Mouse (Mus musculus) hindbrain, embryonic 14.5 days (tissue): Measurements from ENCODE around the gene Vwa5a. TPM values are rescaled to one million over a fixed set of nuclear protein-coding genes. Genes with fewer than 3 reads are reported as not detected.

Experiments
- ATAC-seq: fragments of 200-750 bp; cut with Nextera tagmentation; 2 replicates; pipeline ENCODE4 v1.8.0; 2017; ENCODE audit warnings: moderate number of reproducible peaks, mild to moderate bottlenecking, moderate TSS enrichment, moderate library complexity; ENCODE audit not compliant: low FRiP score
- DNase-seq: peaks from one replicate; pipeline ENCODE4 v3.0.0-alpha.2; 2015; ENCODE audit warnings: low spot score
- H3K27ac ChIP-seq: fragments of 300-500 bp; sonication (generic); 2 replicates; pipeline ENCODE4 v1.5.1; 2014; ENCODE audit warnings: mild to moderate bottlenecking, moderate library complexity
- H3K27me3 ChIP-seq: fragments of 300-500 bp; sonication (generic); 2 replicates; pipeline ENCODE4 v1.6.1; 2014; ENCODE audit warnings: mild to moderate bottlenecking, low read length, mixed read lengths; ENCODE audit not compliant: control insufficient read depth, insufficient read depth
- H3K36me3 ChIP-seq: fragments of 300-500 bp; sonication (generic); replicated peaks from 2 replicates; pipeline ENCODE4 v1.6.1; 2014; ENCODE audit not compliant: control insufficient read depth, insufficient read depth
- H3K4me1 ChIP-seq: fragments of 300-500 bp; sonication (generic); replicated peaks from 2 replicates; pipeline ENCODE4 v1.6.1; 2014; ENCODE audit warnings: antibody characterized with exemption, low read length, mixed read lengths; ENCODE audit not compliant: control insufficient read depth, insufficient read depth
- H3K4me2 ChIP-seq: fragments of 300-500 bp; sonication (generic); replicated peaks from 2 replicates; pipeline ENCODE4 v1.6.1; 2014; ENCODE audit warnings: mild to moderate bottlenecking, moderate library complexity
- H3K4me3 ChIP-seq: fragments of 300-500 bp; sonication (generic); replicated peaks from 2 replicates; pipeline ENCODE4 v1.5.1; 2014; ENCODE audit warnings: mild to moderate bottlenecking, low read length
- H3K9ac ChIP-seq: fragments of 300-500 bp; sonication (generic); 2 replicates; pipeline ENCODE4 v1.6.1; 2014
- H3K9me3 ChIP-seq: fragments of 300-500 bp; sonication (generic); 2 replicates; pipeline ENCODE4 v1.6.1; 2016; ENCODE audit warnings: low read length; ENCODE audit not compliant: control insufficient read depth
- WGBS: fragments of 180-500 bp; shearing (Covaris S2); extraction: QIAGEN DNeasy Blood & Tissue Kit; methylation state at CpG from one replicate; pipeline ENCODE4 v1.1.7; 2014; 5-methylcytosine and 5-hydroxymethylcytosine counted together
- polyA plus RNA-seq: library from polyadenylated mRNA; unstranded; fragments of >200 nt; fragmentation: Nextera tagmentation; extraction: Ambion mirVana; gene quantifications from 2 replicates; pipeline ENCODE4 v1.2.1, GENCODE M21; 2014

The Vwa5a gene
- polyA plus RNA-seq, 1 experiment from 2014 or later = 10.1 TPM

DNA sequence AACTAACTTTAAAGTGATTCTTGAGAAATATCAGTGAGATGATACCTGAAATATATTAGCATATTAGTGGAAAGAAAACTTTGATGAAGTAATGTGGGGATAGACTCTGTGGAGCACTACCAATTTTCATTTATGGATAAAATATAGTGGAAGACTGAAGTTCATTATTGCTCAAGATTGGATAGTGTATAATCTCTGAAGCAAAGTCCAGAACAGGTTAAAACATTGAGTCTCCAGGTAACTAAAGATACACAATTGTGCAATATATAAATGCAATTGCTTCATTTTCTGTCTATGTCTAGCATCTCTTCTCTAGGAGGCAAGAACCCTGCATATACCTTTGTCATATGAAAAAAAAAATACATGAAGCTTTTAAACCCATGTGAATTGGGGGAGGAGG lies 54.7 kb downstream of the Vwa5a start, which contains the start of gene Olfr921:
Gene Olfr921 (plus strand): TSS at position 301 of the 400 bp plus-strand sequence.
- Histone ChIP-seq H3K36me3 (no peaks in the 10 kb centered on the region), H3K27me3 (no peaks in the 10 kb centered on the region), H3K4me1 (no peaks in the 10 kb centered on the region), H3K4me3 (no peak within 1 kb of the TSS), H3K4me2 (no peak within 1 kb of the TSS), H3K27ac (no peak within 1 kb of the TSS), H3K9ac (no peak within 1 kb of the TSS), H3K9me3 (no peaks in the 10 kb centered on the region)
- DNase-seq (no peak), ATAC-seq (no peak)

DNA sequence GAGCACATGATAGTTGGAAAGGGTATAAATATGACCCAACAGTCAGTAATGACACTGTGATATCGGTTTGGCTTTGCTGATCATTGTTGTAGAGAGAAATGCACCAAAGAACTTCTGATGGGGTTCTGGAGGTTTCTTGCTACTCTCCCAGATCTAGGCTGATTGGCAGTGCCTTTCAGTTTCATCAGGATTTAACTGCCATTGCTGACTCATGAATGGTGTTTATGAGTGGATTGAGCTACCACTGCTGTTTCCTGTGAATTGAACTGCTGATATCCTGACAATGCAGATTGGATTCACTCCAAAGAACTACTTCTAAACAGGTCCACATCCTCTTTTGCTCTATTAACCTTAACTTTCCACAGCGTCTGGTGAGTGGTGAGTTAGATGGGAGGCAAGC lies 74.6 kb downstream of the Vwa5a start:
- H3K27ac ChIP-seq = no peak overlapping the region
- no peaks in the 10 kb centered on the region for H3K36me3 ChIP-seq
- H3K4me1 ChIP-seq = no peaks in the 10 kb centered on the region
- H3K9me3 ChIP-seq = no peaks in the 10 kb centered on the region
- WGBS = 89% methylated on average over 2 of the region's 2 CpGs
- no peak overlapping the region for H3K9ac ChIP-seq
- no peak overlapping the region for H3K4me2 ChIP-seq
- ATAC-seq = no peak
- DNase-seq = no peak
- no peaks in the 10 kb centered on the region for H3K27me3 ChIP-seq
- no peak overlapping the region for H3K4me3 ChIP-seq

Other genes with a start within 250 kb of the Vwa5a start
- gene Olfr905, start 247.2 kb upstream of the Vwa5a start, polyA plus RNA-seq = not detected in 2 replicates
- gene Olfr906, start 231.2 kb upstream of the Vwa5a start, polyA plus RNA-seq = not detected in 2 replicates
- gene Olfr907, start 222.5 kb upstream of the Vwa5a start, polyA plus RNA-seq = not detected in 2 replicates
- gene Olfr911-ps1, start 196.7 kb upstream of the Vwa5a start, polyA plus RNA-seq = not detected in 2 replicates
- not detected in 2 replicates for gene Olfr910, start 180.4 kb upstream of the Vwa5a start, polyA plus RNA-seq
- not detected in 2 replicates for gene Olfr912, start 138.1 kb upstream of the Vwa5a start, polyA plus RNA-seq
- not detected in 2 replicates for gene Olfr913, start 125.5 kb upstream of the Vwa5a start, polyA plus RNA-seq
- gene Olfr914, start 113.2 kb upstream of the Vwa5a start, polyA plus RNA-seq = not detected in 2 replicates
- gene Olfr916, start 58.4 kb upstream of the Vwa5a start, polyA plus RNA-seq = not detected in 2 replicates
- gene Olfr917, start 52.4 kb upstream of the Vwa5a start, polyA plus RNA-seq = not detected in 2 replicates
- gene Olfr918, start 43.7 kb upstream of the Vwa5a start, polyA plus RNA-seq = not detected in 2 replicates
- gene Olfr919, start 14.6 kb upstream of the Vwa5a start, polyA plus RNA-seq = not detected in 2 replicates
- gene Olfr920, start 34.0 kb downstream of the Vwa5a start, polyA plus RNA-seq = not detected in 2 replicates
- not detected in 2 replicates for gene Olfr921, start 54.8 kb downstream of the Vwa5a start, polyA plus RNA-seq
- gene Olfr922, start 96.3 kb downstream of the Vwa5a start, polyA plus RNA-seq = not detected in 2 replicates
- not detected in 2 replicates for gene Olfr923, start 108.3 kb downstream of the Vwa5a start, polyA plus RNA-seq
- not detected in 2 replicates for gene Olfr924, start 126.2 kb downstream of the Vwa5a start, polyA plus RNA-seq
- not detected in 2 replicates for gene Olfr26, start 136.8 kb downstream of the Vwa5a start, polyA plus RNA-seq
- gene Olfr926, start 158.9 kb downstream of the Vwa5a start, polyA plus RNA-seq = not detected in 2 replicates
- not detected in 2 replicates for gene Olfr930, start 211.5 kb downstream of the Vwa5a start, polyA plus RNA-seq